Mouse (Mus musculus) olfactory bulb, adult 2 months (tissue): ENCODE measurements around the gene Gng2.

Source experiments
- CTCF ChIP-seq: fragments of 200-500 bp; IDR thresholded peaks from 2 replicates; pipeline ENCODE4 v1.5.1; 2012; ENCODE audit warnings: low read depth, mild to moderate bottlenecking, low read length, moderate library complexity; ENCODE audit not compliant: insufficient read depth
- POLR2A ChIP-seq: fragments of 200-500 bp; IDR thresholded peaks from 2 replicates; pipeline ENCODE4 v1.6.1; 2012; ENCODE audit warnings: mild to moderate bottlenecking, low read depth, low read length, moderate library complexity; ENCODE audit not compliant: insufficient read depth

- TF ChIP-seq CTCF (no peak), POLR2A (no peak)
These were observed 124.0 kb downstream of the Gng2 start for GRCm38 (mm10) chr14:19853471-19853870.
